Mouse (Mus musculus) midbrain, embryonic 10.5 days (tissue): ENCODE data around the gene Fam83e. TPM values are rescaled to one million over a fixed set of nuclear protein-coding genes. Genes with fewer than 3 reads are reported as not detected.

ENCODE experiments used
- DNase-seq: peaks from one replicate; pipeline ENCODE4 v3.0.0-alpha.2; 2017; ENCODE audit warnings: low spot score
- H3K27ac ChIP-seq: fragments of 300-500 bp; sonication (generic); replicated peaks from 2 replicates; pipeline ENCODE4 v1.5.1; 2016; ENCODE audit warnings: mild to moderate bottlenecking
- H3K27me3 ChIP-seq: fragments of 300-500 bp; sonication (generic); 2 replicates; pipeline ENCODE4 v1.6.1; 2016; ENCODE audit warnings: low read depth, mild to moderate bottlenecking; ENCODE audit not compliant: poor library complexity, severe bottlenecking
- H3K36me3 ChIP-seq: fragments of 300-500 bp; sonication (generic); 2 replicates; pipeline ENCODE4 v1.6.1; 2016; ENCODE audit warnings: mild to moderate bottlenecking, moderate library complexity
- H3K4me1 ChIP-seq: fragments of 300-500 bp; sonication (generic); 2 replicates; pipeline ENCODE4 v1.6.1; 2016
- H3K4me3 ChIP-seq: fragments of 300-500 bp; sonication (generic); 2 replicates; pipeline ENCODE4 v1.5.1; 2016; ENCODE audit warnings: mild to moderate bottlenecking, moderate library complexity
- H3K9me3 ChIP-seq: fragments of 300-500 bp; sonication (generic); replicated peaks from 2 replicates; pipeline ENCODE4 v1.6.1; 2016; ENCODE audit warnings: mild to moderate bottlenecking
- WGBS: fragments of 180-500 bp; shearing (Covaris S2); methylation state at CpG from one replicate; pipeline ENCODE4 v1.1.7; 2016; 5-methylcytosine and 5-hydroxymethylcytosine counted together
- polyA plus RNA-seq: library from polyadenylated mRNA; unstranded; fragments of >200 nt; fragmentation: Nextera tagmentation; extraction: Ambion mirVana; gene quantifications from 2 replicates; pipeline ENCODE4 v1.2.1, GENCODE M21; 2016

Fam83e gene
- polyA plus RNA-seq, 1 experiment from 2014 or later, result 1.7 TPM

GRCm38 (mm10) chr7:45712022-45712757 lies 8.8 kb upstream of the Fam83e start:
- Histone ChIP-seq H3K4me1 (peaks cover 71% of the 10 kb centered on the region), H3K9me3 (no peaks in the 10 kb centered on the region), H3K36me3 (peaks cover 45% of the 10 kb centered on the region), H3K4me3 (peak overlapping the region; percentile 9; the same call in 1 of the 2 replicates), H3K27me3 (no peaks in the 10 kb centered on the region), H3K27ac (no peak overlapping the region)
- no peak for DNase-seq
- 88% methylated on average over 21 of the region's 21 CpGs for WGBS

GRCm38 (mm10) chr7:45713396-45713795 lies 7.6 kb upstream of the Fam83e start:
- DNase-seq, result no peak
- Histone ChIP-seq H3K9me3 (no peaks in the 10 kb centered on the region), H3K36me3 (peaks cover 45% of the 10 kb centered on the region), H3K4me3 (peak overlapping the region; percentile 82; the same call in 1 of the 2 replicates), H3K27me3 (no peaks in the 10 kb centered on the region), H3K27ac (no peak overlapping the region), H3K4me1 (peaks cover 60% of the 10 kb centered on the region)
- 93% methylated on average over 16 of the region's 16 CpGs for WGBS

GRCm38 (mm10) chr7:45713881-45714520 lies 7.0 kb upstream of the Fam83e start:
- no peak overlapping the region for H3K27ac ChIP-seq
- WGBS, result 90% methylated on average over 6 of the region's 6 CpGs

GRCm38 (mm10) chr7:45714630-45715089 lies 6.4 kb upstream of the Fam83e start:
- peaks cover 53% of the 10 kb centered on the region for H3K36me3 ChIP-seq

More at GRCm38 (mm10) chr7:45713881-45714520, 7.0 kb upstream of the Fam83e start:
- H3K27me3 ChIP-seq, result no peaks in the 10 kb centered on the region
- H3K4me3 ChIP-seq, result peak overlapping the region; percentile 82
- H3K36me3 ChIP-seq, result peaks cover 48% of the 10 kb centered on the region
- H3K4me1 ChIP-seq, result peaks cover 58% of the 10 kb centered on the region
- H3K9me3 ChIP-seq, result no peaks in the 10 kb centered on the region
- DNase-seq, result no peak

GRCm38 (mm10) chr7:45715090-45715708 lies 5.8 kb upstream of the Fam83e start, which contains the start of gene Rpl18:
TSS of gene Rpl18 (plus strand) at chr7:45715457.
- peak; percentile 97 for DNase-seq
- H3K9me3 ChIP-seq, result no peaks in the 10 kb centered on the region
- H3K4me1 ChIP-seq, result peaks cover 57% of the 10 kb centered on the region
- 8% methylated on average over 34 of the region's 34 CpGs for WGBS
- H3K4me3 ChIP-seq, result peak within 1 kb of the TSS; percentile 82
- no peaks in the 10 kb centered on the region for H3K27me3 ChIP-seq
- H3K27ac ChIP-seq, result peak within 1 kb of the TSS; percentile 89
- H3K36me3 ChIP-seq, result peaks cover 53% of the 10 kb centered on the region

More at GRCm38 (mm10) chr7:45714630-45715089, 6.4 kb upstream of the Fam83e start:
- no peak for DNase-seq
- Histone ChIP-seq H3K27ac (peak overlapping the region; percentile 89), H3K27me3 (no peaks in the 10 kb centered on the region), H3K4me1 (peaks cover 58% of the 10 kb centered on the region), H3K9me3 (no peaks in the 10 kb centered on the region), H3K4me3 (peak overlapping the region; percentile 82)
- WGBS, result 12% methylated on average over 14 of the region's 14 CpGs

GRCm38 (mm10) chr7:45715741-45716459 lies 5.1 kb upstream of the Fam83e start:
- H3K4me1 ChIP-seq, result peaks cover 54% of the 10 kb centered on the region
- H3K9me3 ChIP-seq, result no peaks in the 10 kb centered on the region
- peak overlapping the region; percentile 82 for H3K4me3 ChIP-seq
- peak overlapping the region; percentile 89 for H3K27ac ChIP-seq
- WGBS, result 87% methylated on average over 19 of the region's 19 CpGs
- no peak for DNase-seq
- peaks cover 53% of the 10 kb centered on the region for H3K36me3 ChIP-seq
- no peaks in the 10 kb centered on the region for H3K27me3 ChIP-seq

GRCm38 (mm10) chr7:45716460-45716857 lies 4.6 kb upstream of the Fam83e start:
- Histone ChIP-seq H3K4me3 (peak overlapping the region; percentile 82), H3K27ac (peak overlapping the region; percentile 96; the same call in 1 of the 2 replicates), H3K9me3 (no peaks in the 10 kb centered on the region), H3K27me3 (no peaks in the 10 kb centered on the region), H3K36me3 (peaks cover 53% of the 10 kb centered on the region), H3K4me1 (peaks cover 58% of the 10 kb centered on the region)
- WGBS, result 91% methylated on average over 3 of the region's 3 CpGs
- DNase-seq, result no peak

GRCm38 (mm10) chr7:45716952-45717917 lies 3.8 kb upstream of the Fam83e start:
- Histone ChIP-seq H3K4me3 (peak overlapping the region; percentile 82), H3K27ac (peak overlapping the region; percentile 96), H3K27me3 (no peaks in the 10 kb centered on the region), H3K4me1 (peaks cover 66% of the 10 kb centered on the region), H3K36me3 (peaks cover 53% of the 10 kb centered on the region), H3K9me3 (no peaks in the 10 kb centered on the region)
- WGBS, result 14% methylated on average over 31 of the region's 31 CpGs
- DNase-seq, result no peak

- Histone ChIP-seq H3K36me3 (peaks cover 53% of the 10 kb centered on the region), H3K27me3 (no peaks in the 10 kb centered on the region), H3K4me1 (peaks cover 66% of the 10 kb centered on the region), H3K27ac (peak within 1 kb of the TSS; percentile 96), H3K4me3 (peak within 1 kb of the TSS; percentile 82), H3K9me3 (no peaks in the 10 kb centered on the region)
- DNase-seq, result peak; percentile 99
- under 1% methylated on average over 41 of the region's 41 CpGs for whole genome bisulfite sequencing
Observed at GRCm38 (mm10) chr7:45717918-45718297, 3.1 kb upstream of the Fam83e start, which contains the start of gene Sphk2. TSS of gene Sphk2 (minus strand) at chr7:45718002.

- peaks cover 66% of the 10 kb centered on the region for H3K4me1 ChIP-seq
- no peaks in the 10 kb centered on the region for H3K9me3 ChIP-seq
- peaks cover 53% of the 10 kb centered on the region for H3K36me3 ChIP-seq
- H3K27me3 ChIP-seq, result no peaks in the 10 kb centered on the region
- H3K27ac ChIP-seq, result peak overlapping the region; percentile 96
- WGBS, result under 1% methylated on average over 20 of the region's 20 CpGs
- H3K4me3 ChIP-seq, result peak overlapping the region; percentile 82
- DNase-seq, result no peak
Observed at GRCm38 (mm10) chr7:45718331-45718730, 2.7 kb upstream of the Fam83e start.

GRCm38 (mm10) chr7:45719180-45719579 lies 1.8 kb upstream of the Fam83e start:
- peaks cover 62% of the 10 kb centered on the region for H3K4me1 ChIP-seq
- no peak for DNase-seq
- peak overlapping the region; percentile 96; the same call in 1 of the 2 replicates for H3K27ac ChIP-seq
- no peaks in the 10 kb centered on the region for H3K9me3 ChIP-seq
- WGBS, result 85% methylated on average over 10 of the region's 10 CpGs
- peaks cover 54% of the 10 kb centered on the region for H3K36me3 ChIP-seq
- no peaks in the 10 kb centered on the region for H3K27me3 ChIP-seq
- peak overlapping the region; percentile 82 for H3K4me3 ChIP-seq
